Mouse (Mus musculus) olfactory bulb, adult 2 months (tissue): ENCODE results near the gene Stradb. TPM values are rescaled to one million over a fixed set of nuclear protein-coding genes. Genes with fewer than 3 reads are reported as not detected.

Source experiments
- H3K27ac ChIP-seq: fragments of 200-500 bp; 2 replicates; pipeline ENCODE4 v1.5.1; 2012; ENCODE audit warnings: low read depth, low read length; ENCODE audit not compliant: insufficient read depth
- H3K4me1 ChIP-seq: fragments of 200-500 bp; 2 replicates; pipeline ENCODE4 v1.6.1; 2012; ENCODE audit warnings: low read length; ENCODE audit not compliant: control insufficient read depth, insufficient read depth
- H3K4me3 ChIP-seq: fragments of 200-500 bp; 2 replicates; pipeline ENCODE4 v1.5.1; 2012; ENCODE audit warnings: mild to moderate bottlenecking, low read depth, low read length, moderate library complexity; ENCODE audit not compliant: insufficient read depth
- CTCF ChIP-seq: fragments of 200-500 bp; IDR thresholded peaks from 2 replicates; pipeline ENCODE4 v1.5.1; 2012; ENCODE audit warnings: low read depth, mild to moderate bottlenecking, low read length, moderate library complexity; ENCODE audit not compliant: insufficient read depth
- POLR2A ChIP-seq: fragments of 200-500 bp; IDR thresholded peaks from 2 replicates; pipeline ENCODE4 v1.6.1; 2012; ENCODE audit warnings: mild to moderate bottlenecking, low read depth, low read length, moderate library complexity; ENCODE audit not compliant: insufficient read depth
- WGBS: fragments of 180-500 bp; shearing (Covaris S2); methylation state at CpG from one replicate; pipeline ENCODE4 v1.1.7; 2018; 5-methylcytosine and 5-hydroxymethylcytosine counted together
- polyA plus RNA-seq: library from polyadenylated mRNA; stranded (reverse); fragments of >200 nt; gene quantifications from 2 replicates; pipeline ENCODE4 v1.2.4, GENCODE M21; 2012; ENCODE audit warnings: low replicate concordance; ENCODE audit not compliant: missing spikeins, insufficient read depth, insufficient read length

Stradb gene
- polyA plus RNA-seq, 1 experiment: not detected

GRCm38 (mm10) chr1:58950899-58951648 is 22.2 kb upstream of the Stradb start:
- Histone ChIP-seq H3K27ac (no peak overlapping the region), H3K4me1 (peaks cover 11% of the 10 kb centered on the region), H3K4me3 (no peak overlapping the region)
- 32% methylated on average over 8 of the region's 8 CpGs for WGBS
- TF ChIP-seq POLR2A: no peak
- no peak for TF ChIP-seq CTCF

DNA sequence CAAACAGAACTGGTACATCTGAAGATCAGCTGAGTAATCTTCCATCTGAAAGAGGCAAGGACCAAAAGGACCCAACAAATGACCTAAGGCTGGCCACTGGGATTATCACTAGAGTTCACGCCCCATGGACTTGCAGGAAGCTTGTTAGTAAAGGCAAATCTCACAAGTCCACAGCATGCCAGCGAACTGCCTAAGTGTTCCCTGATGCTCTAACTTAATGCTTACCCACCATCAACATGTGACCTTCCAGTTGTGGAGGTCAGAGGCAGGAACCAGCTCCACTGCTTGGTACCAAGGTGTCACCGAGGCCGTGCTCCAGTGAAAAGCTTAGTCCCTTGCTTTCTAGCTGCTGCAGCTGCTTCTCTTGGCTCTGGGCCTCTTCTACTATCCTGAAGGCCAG is 21.5 kb upstream of the Stradb start:
- peaks cover 13% of the 10 kb centered on the region for H3K4me1 ChIP-seq
- H3K27ac ChIP-seq: no peak overlapping the region
- WGBS: 64% methylated on average over 4 of the region's 4 CpGs
- TF ChIP-seq POLR2A: no peak
- TF ChIP-seq CTCF: no peak
- no peak overlapping the region for H3K4me3 ChIP-seq

DNA sequence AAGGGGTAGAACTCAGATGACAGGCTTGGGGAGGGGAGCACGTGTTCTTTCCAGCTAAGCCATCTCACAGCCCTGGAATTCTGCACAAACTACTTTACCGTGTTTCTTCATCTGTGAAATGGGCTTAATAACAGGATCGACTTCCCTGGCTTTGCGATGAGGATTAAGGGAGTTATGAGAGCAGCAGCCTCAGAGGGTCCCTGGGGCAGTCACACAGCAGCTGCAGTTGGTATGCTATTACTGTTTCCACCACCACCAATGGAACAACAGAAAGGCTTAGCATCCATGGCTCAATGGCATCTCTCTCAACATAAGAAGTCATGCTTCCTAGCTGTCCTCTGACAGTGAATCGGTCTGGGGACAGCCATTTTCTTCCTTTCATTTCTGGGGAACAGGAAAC is 20.8 kb upstream of the Stradb start:
- 60% methylated on average over 5 of the region's 5 CpGs for WGBS
- H3K4me3 ChIP-seq: no peak overlapping the region
- H3K4me1 ChIP-seq: peaks cover 13% of the 10 kb centered on the region
- H3K27ac ChIP-seq: no peak overlapping the region
- TF ChIP-seq CTCF: no peak
- no peak for TF ChIP-seq POLR2A

- 13% methylated on average over 4 of the region's 4 CpGs for WGBS
- TF ChIP-seq POLR2A: no peak
- TF ChIP-seq CTCF: no peak
- no peak overlapping the region for H3K4me3 ChIP-seq
- H3K4me1 ChIP-seq: peaks cover 15% of the 10 kb centered on the region
- no peak overlapping the region for H3K27ac ChIP-seq
Observed at GRCm38 (mm10) chr1:58952997-58953396, 20.3 kb upstream of the Stradb start.

DNA sequence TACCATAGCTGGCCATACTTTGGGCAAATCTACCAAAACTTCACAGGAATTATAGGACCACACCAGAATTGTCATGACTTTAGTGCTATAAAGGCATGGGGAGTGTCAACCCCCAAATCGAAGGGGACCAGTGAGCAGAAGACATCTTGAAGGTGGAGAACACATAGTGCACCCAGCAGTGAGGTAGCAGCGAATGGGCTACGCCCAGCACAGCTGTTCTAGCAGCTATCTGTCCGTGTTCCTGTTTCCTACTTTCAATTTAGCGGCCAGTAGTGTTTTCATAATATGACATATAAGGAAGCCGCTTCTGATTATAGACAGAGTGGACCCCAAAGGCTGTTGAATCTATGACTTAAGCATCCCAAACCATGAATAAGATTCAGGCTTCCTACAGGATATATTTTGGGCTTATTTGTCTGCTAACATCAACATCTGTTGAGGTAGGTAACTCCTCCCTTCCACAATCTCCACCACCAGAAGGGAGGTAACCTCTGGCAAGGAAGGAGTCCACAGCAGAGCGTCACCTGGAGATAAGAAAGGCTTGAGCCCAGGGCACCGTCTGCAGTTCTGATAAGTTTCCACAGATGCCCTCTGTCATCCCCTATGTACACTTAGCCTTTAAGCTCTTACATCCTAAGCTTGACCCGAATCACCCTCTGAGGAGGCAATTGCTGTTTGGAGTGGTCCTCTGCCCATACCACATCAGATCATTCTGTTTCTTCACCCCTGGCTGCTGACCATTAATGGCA is 19.5 kb upstream of the Stradb start:
- peaks cover 16% of the 10 kb centered on the region for H3K4me1 ChIP-seq
- WGBS: 90% methylated on average over 9 of the region's 9 CpGs

GRCm38 (mm10) chr1:58954578-58955410 is 18.5 kb upstream of the Stradb start:
- 70% methylated on average over 8 of the region's 8 CpGs for WGBS
- H3K4me3 ChIP-seq: no peak overlapping the region
- TF ChIP-seq CTCF (no peak), POLR2A (no peak)
- peaks cover 16% of the 10 kb centered on the region for H3K4me1 ChIP-seq
- no peak overlapping the region for H3K27ac ChIP-seq

More for the DNA sequence above, 19.5 kb upstream of the Stradb start:
- TF ChIP-seq CTCF: no peak
- TF ChIP-seq POLR2A: no peak
- H3K27ac ChIP-seq: no peak overlapping the region
- no peak overlapping the region for H3K4me3 ChIP-seq

DNA sequence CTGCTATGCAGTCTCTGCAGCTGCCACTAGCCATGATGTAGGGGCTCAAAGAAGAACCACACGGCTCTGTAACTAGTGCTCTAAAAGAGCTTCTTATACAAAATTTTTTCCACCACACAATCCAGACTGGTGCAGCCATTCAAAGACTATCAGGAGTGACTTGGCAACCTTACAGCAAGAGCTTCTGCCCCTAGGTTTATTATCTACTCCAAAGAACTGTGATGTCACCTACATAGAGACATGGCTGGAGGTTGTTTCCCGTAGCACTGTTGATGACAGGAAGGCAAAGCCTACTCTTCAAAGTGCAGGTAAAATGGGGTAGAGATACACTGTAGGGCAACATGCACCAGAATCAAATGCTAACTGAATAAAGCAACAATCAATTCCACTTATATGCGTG is 17.6 kb upstream of the Stradb start:
- WGBS: 82% methylated on average over 3 of the region's 3 CpGs
- Histone ChIP-seq H3K27ac (no peak overlapping the region), H3K4me1 (peaks cover 16% of the 10 kb centered on the region), H3K4me3 (no peak overlapping the region)
- TF ChIP-seq POLR2A: no peak

DNA sequence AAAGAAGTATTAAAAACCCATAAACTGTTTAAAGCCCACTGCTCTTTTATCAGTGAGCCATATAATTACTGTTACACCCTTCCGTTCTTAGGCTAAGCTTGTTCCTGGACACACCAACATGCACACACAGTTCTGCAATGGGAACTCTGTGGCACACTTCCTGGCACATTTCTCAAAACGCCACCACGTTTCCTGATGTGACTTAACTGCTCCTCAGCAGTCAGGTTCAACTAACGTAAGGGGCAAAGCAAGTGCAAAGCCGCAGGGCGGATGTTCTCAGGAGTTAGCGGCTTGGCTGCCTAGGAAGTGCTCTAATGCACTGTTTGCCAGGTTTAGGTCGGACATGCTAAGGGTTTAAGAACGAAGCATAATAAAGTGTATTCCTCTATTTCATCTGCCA is 17.1 kb upstream of the Stradb start:
- Histone ChIP-seq H3K4me3 (no peak overlapping the region), H3K4me1 (peaks cover 15% of the 10 kb centered on the region), H3K27ac (no peak overlapping the region)
- WGBS: 83% methylated on average over 9 of the region's 9 CpGs
- no peak for TF ChIP-seq CTCF
- TF ChIP-seq POLR2A: no peak
